Mouse (Mus musculus) liver, postnatal 0 days (tissue): ENCODE measurements around the gene Grm1. TPM values are rescaled to one million over a fixed set of nuclear protein-coding genes. Genes with fewer than 3 reads are reported as not detected.

Source experiments
- ATAC-seq: fragments of 200-750 bp; cut with Nextera tagmentation; 2 replicates; pipeline ENCODE4 v1.8.0; 2017; ENCODE audit warnings: mild to moderate bottlenecking, moderate library complexity
- DNase-seq: peaks from one replicate; pipeline ENCODE4 v3.0.0-alpha.2; 2016
- H3K27ac ChIP-seq: fragments of 300-500 bp; sonication (generic); 2 replicates; pipeline ENCODE4 v1.5.1; 2014; ENCODE audit warnings: antibody characterized with exemption, moderate library complexity, mild to moderate bottlenecking, low read depth
- H3K27me3 ChIP-seq: fragments of 300-500 bp; sonication (generic); 2 replicates; pipeline ENCODE4 v1.6.1; 2014; ENCODE audit warnings: low read length, control low read depth, mixed read lengths; ENCODE audit not compliant: insufficient read depth
- H3K36me3 ChIP-seq: fragments of 300-500 bp; sonication (generic); replicated peaks from 2 replicates; pipeline ENCODE4 v1.6.1; 2014; ENCODE audit warnings: mild to moderate bottlenecking, control low read depth, low read length, moderate library complexity, mixed read lengths; ENCODE audit not compliant: insufficient read depth
- H3K4me1 ChIP-seq: fragments of 300-500 bp; sonication (generic); 2 replicates; pipeline ENCODE4 v1.6.1; 2014; ENCODE audit warnings: antibody characterized with exemption, mild to moderate bottlenecking, control low read depth; ENCODE audit not compliant: insufficient read depth
- H3K4me2 ChIP-seq: fragments of 300-500 bp; sonication (generic); 2 replicates; pipeline ENCODE4 v1.6.1; 2014; ENCODE audit warnings: low read depth, mild to moderate bottlenecking, low read length, moderate library complexity, mixed read lengths
- H3K4me3 ChIP-seq: fragments of 300-500 bp; sonication (generic); 2 replicates; pipeline ENCODE4 v1.5.1; 2014; ENCODE audit warnings: low read depth, low read length
- H3K9ac ChIP-seq: fragments of 300-500 bp; sonication (generic); replicated peaks from 2 replicates; pipeline ENCODE4 v1.6.1; 2014; ENCODE audit warnings: mild to moderate bottlenecking, moderate library complexity
- H3K9me3 ChIP-seq: fragments of 300-500 bp; sonication (generic); 2 replicates; pipeline ENCODE4 v1.6.1; 2016; ENCODE audit warnings: mild to moderate bottlenecking, control low read depth, low read length, mixed read lengths
- CTCF ChIP-seq: sonication (generic); IDR thresholded peaks from 2 replicates; pipeline ENCODE4 v1.5.1; 2016; ENCODE audit warnings: antibody characterized with exemption, low read depth
- EP300 ChIP-seq: IDR thresholded peaks from 2 replicates; pipeline ENCODE4 v1.6.1; 2016; ENCODE audit warnings: antibody characterized with exemption, low read depth, mild to moderate bottlenecking
- WGBS: fragments of 180-500 bp; shearing (Covaris S2); extraction: QIAGEN DNeasy Blood & Tissue Kit; methylation state at CpG from one replicate; pipeline ENCODE4 v1.1.7; 2014; ENCODE audit not compliant: insufficient replicate concordance; 5-methylcytosine and 5-hydroxymethylcytosine counted together
- polyA plus RNA-seq: library from polyadenylated mRNA; unstranded; fragments of >200 nt; fragmentation: Nextera tagmentation; extraction: Ambion mirVana; gene quantifications from 2 replicates; pipeline ENCODE4 v1.2.1, GENCODE M21; 2015

Grm1 gene
- polyA plus RNA-seq, 1 experiment from 2014 or later = not detected

- Histone ChIP-seq H3K36me3 (no peaks in the 10 kb centered on the region), H3K27ac (no peak overlapping the region), H3K4me3 (no peak overlapping the region), H3K4me2 (no peak overlapping the region), H3K4me1 (no peaks in the 10 kb centered on the region), H3K9ac (no peak overlapping the region), H3K27me3 (no peaks in the 10 kb centered on the region), H3K9me3 (no peaks in the 10 kb centered on the region)
- DNase-seq = no peak
- no peak for ATAC-seq
- TF ChIP-seq EP300 = no peak
- TF ChIP-seq CTCF = no peak
- 41% methylated on average over 1 of the region's 1 CpGs for WGBS
Observed at GRCm38 (mm10) chr10:10996766-10997165, 85.4 kb downstream of the Grm1 start.

- ATAC-seq (no peak), DNase-seq (no peak)
- Histone ChIP-seq H3K36me3 (no peaks in the 10 kb centered on the region), H3K4me1 (no peaks in the 10 kb centered on the region), H3K9ac (no peak overlapping the region), H3K27ac (no peak overlapping the region), H3K27me3 (no peaks in the 10 kb centered on the region), H3K4me2 (no peak overlapping the region), H3K4me3 (no peak overlapping the region), H3K9me3 (no peaks in the 10 kb centered on the region)
- 69% methylated on average over 3 of the region's 3 CpGs for WGBS
- TF ChIP-seq EP300 (no peak), CTCF (no peak)
Observed at GRCm38 (mm10) chr10:10991708-10992107, 90.4 kb downstream of the Grm1 start.

GRCm38 (mm10) chr10:10971311-10971710, 110.8 kb downstream of the Grm1 start:
- TF ChIP-seq CTCF (no peak), EP300 (no peak)
- 51% methylated on average over 2 of the region's 2 CpGs for WGBS
- no peaks in the 10 kb centered on the region for H3K4me1 ChIP-seq
- H3K4me3 ChIP-seq = no peak overlapping the region
- H3K4me2 ChIP-seq = no peak overlapping the region
- H3K9me3 ChIP-seq = no peaks in the 10 kb centered on the region
- DNase-seq = no peak
- H3K27ac ChIP-seq = no peak overlapping the region
- ATAC-seq = no peak
- H3K27me3 ChIP-seq = no peaks in the 10 kb centered on the region
- H3K9ac ChIP-seq = no peak overlapping the region
- no peaks in the 10 kb centered on the region for H3K36me3 ChIP-seq

GRCm38 (mm10) chr10:10964490-10965150, 117.5 kb downstream of the Grm1 start:
- Histone ChIP-seq H3K27ac (no peak overlapping the region), H3K9ac (no peak overlapping the region), H3K27me3 (no peaks in the 10 kb centered on the region), H3K4me2 (no peak overlapping the region), H3K4me1 (no peaks in the 10 kb centered on the region), H3K9me3 (peaks cover 2% of the 10 kb centered on the region; the same call in 1 of the 2 replicates), H3K36me3 (no peaks in the 10 kb centered on the region), H3K4me3 (no peak overlapping the region)
- ATAC-seq = no peak
- WGBS = 63% methylated on average over 6 of the region's 6 CpGs
- TF ChIP-seq CTCF (no peak), EP300 (no peak)
- no peak for DNase-seq

- no peak for DNase-seq
- 73% methylated on average over 3 of the region's 3 CpGs for WGBS
Observed at GRCm38 (mm10) chr10:10950557-10950956, 131.6 kb downstream of the Grm1 start.

GRCm38 (mm10) chr10:10949172-10949571, 133.0 kb downstream of the Grm1 start:
- TF ChIP-seq EP300 = no peak
- no peak for TF ChIP-seq CTCF
- no peak for ATAC-seq
- no peaks in the 10 kb centered on the region for H3K27me3 ChIP-seq
- H3K9me3 ChIP-seq = no peaks in the 10 kb centered on the region
- no peak overlapping the region for H3K4me3 ChIP-seq
- no peaks in the 10 kb centered on the region for H3K4me1 ChIP-seq
- no peak overlapping the region for H3K27ac ChIP-seq
- no peak for DNase-seq
- no peak overlapping the region for H3K4me2 ChIP-seq
- WGBS = 67% methylated on average over 3 of the region's 3 CpGs
- no peaks in the 10 kb centered on the region for H3K36me3 ChIP-seq
- H3K9ac ChIP-seq = no peak overlapping the region

More at GRCm38 (mm10) chr10:10950557-10950956, 131.6 kb downstream of the Grm1 start:
- Histone ChIP-seq H3K4me3 (no peak overlapping the region), H3K36me3 (no peaks in the 10 kb centered on the region), H3K27me3 (no peaks in the 10 kb centered on the region), H3K9ac (no peak overlapping the region), H3K9me3 (no peaks in the 10 kb centered on the region), H3K27ac (no peak overlapping the region), H3K4me2 (no peak overlapping the region), H3K4me1 (no peaks in the 10 kb centered on the region)
- TF ChIP-seq CTCF (no peak), EP300 (no peak)
- ATAC-seq = no peak
